Mouse (Mus musculus): Measurements from ENCODE around the gene Sbp.
"Not testable (repeated sequence)": the region's sequence is repeated elsewhere in the genome, so short reads cannot be mapped to it uniquely, and the experiment has no call there.

Sbp gene

DNA sequence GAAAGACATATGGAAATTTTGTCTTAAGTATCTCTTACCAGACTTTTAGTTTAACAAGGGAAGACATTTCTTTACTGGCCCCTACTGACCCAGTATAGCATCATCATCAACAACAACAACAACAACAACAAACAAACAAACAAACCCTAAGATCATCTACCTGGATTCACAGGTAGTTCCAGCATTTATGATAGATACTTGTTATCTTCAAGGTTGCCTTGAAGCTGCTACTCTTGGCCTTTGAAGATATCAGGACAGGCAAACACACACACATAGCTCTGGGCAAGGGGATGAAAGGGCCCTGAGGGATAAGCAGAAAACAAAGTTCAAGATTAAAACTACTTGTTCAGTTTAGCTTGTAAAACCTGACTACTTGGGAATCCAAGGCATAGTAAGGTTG lies at the start of gene Sbp:
Sbp (plus strand) TSS at position 301 of the 400 bp plus-strand sequence.
- DNase-seq: no peak

- DNase-seq: not testable (repeated sequence)
Observed at GRCm38 (mm10) chr17:23917158-23917557, 24.3 kb upstream of the Sbp start, which contains the start of gene Dcpp3. Gene Dcpp3, plus strand, starts transcription at chr17:23917458.

GRCm38 (mm10) chr17:23924531-23925007 lies 16.9 kb upstream of the Sbp start:
- peak; percentile 85 for DNase-seq

- DNase-seq: peak; percentile 23 to 26
Observed at GRCm38 (mm10) chr17:23925090-23925493, 16.4 kb upstream of the Sbp start.

DNA sequence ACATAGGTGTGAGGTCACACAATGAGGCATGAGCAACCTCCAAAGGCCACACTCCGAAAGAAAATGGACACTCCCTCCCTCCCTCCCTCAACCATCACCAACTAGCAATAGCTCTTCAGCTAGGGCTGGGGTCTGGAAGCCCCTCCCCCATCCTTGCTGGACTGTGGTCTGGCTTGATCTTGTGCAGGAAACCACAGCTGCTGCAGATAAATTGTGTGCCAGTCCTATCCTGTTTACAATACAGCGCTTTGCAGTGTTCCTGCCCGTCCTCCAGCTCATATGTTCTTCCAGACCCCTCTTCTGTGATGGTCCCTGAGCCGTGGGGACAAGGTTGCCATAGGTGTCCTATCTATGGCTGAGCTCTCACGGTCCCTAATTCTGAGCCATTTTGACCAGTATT lies 10.3 kb upstream of the Sbp start:
- no peak for DNase-seq

DNA sequence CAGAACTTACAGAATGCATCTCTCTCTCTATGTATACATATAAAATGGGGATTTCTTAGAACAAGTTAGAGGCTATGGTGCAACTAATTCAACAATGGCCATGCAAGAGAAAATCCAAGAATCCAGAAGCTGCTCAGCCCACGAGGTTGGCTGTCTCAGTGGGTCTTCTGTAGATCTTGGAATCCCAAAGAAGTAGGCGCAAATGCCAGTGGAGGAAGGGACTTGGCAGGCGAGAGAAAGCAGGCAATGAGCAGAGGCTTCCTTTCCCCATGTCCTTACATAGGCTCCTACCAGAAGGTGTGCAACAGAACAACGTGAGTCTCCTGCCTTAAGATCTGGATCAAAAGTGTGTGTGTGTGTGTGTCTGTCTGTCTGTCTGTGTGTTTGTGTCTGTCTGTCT lies 6.0 kb downstream of the Sbp start:
- DNase-seq: not testable (repeated sequence)

- no peak for DNase-seq
Observed at GRCm38 (mm10) chr17:23949068-23949467, 7.6 kb downstream of the Sbp start.

DNA sequence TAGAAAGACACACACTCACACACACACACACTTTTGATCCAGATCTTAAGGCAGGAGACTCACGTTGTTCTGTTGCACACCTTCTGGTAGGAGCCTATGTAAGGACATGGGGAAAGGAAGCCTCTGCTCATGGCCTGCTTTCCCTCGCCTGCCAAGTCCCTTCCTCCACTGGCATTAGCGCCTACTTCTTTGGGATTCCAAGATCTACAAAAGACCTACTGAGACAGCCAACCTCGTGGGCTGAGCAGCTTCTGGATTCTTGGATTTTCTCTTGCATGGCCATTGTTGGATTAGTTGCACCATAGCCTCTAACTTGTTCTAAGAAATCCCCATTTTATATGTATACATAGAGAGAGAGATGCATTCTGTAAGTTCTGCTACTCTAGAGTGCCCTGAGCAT lies 9.4 kb downstream of the Sbp start:
- not testable (repeated sequence) for DNase-seq

- no peak for DNase-seq
Observed at GRCm38 (mm10) chr17:23955174-23955573, 13.7 kb downstream of the Sbp start, which contains the start of gene Sbpl. Gene Sbpl, minus strand, starts transcription at chr17:23955274.

DNA sequence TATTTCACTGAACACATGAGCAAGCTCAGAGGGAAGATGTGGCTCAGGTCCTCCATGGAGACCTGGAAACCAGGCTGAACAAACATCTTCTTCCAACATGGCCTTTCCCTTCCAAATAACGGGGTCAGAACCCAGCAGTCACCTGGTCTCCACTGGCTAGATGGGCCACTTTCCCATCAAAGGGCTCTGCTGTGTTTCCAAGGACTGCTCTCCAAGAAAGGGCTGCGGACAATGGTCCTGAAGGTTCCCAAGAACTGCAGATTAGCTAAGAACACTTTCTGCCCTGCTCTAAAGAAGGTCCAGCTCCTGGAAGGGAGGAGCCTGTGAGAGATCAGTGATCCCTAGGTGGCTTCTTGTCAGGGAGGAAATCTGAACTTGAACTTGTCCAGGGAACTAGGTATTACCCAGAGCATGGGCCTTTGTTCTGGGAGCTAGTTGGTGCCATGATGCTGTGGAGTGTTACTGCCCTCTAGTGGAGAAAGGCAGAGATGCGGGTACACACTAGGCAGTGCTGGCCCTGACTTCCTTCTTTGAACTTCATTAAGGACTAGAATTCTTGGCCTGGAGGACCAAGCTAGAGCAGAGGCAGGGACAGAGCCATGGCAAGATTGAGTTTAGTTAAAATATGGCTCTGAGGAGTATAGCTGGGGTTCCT lies 18.7 kb downstream of the Sbp start:
- DNase-seq: peak; percentile 78 to 79

GRCm38 (mm10) chr17:23961573-23962122 lies 20.2 kb downstream of the Sbp start:
- no peak for DNase-seq

- no peak for DNase-seq
Observed at GRCm38 (mm10) chr17:23965805-23966425, 24.4 kb downstream of the Sbp start.

DNA sequence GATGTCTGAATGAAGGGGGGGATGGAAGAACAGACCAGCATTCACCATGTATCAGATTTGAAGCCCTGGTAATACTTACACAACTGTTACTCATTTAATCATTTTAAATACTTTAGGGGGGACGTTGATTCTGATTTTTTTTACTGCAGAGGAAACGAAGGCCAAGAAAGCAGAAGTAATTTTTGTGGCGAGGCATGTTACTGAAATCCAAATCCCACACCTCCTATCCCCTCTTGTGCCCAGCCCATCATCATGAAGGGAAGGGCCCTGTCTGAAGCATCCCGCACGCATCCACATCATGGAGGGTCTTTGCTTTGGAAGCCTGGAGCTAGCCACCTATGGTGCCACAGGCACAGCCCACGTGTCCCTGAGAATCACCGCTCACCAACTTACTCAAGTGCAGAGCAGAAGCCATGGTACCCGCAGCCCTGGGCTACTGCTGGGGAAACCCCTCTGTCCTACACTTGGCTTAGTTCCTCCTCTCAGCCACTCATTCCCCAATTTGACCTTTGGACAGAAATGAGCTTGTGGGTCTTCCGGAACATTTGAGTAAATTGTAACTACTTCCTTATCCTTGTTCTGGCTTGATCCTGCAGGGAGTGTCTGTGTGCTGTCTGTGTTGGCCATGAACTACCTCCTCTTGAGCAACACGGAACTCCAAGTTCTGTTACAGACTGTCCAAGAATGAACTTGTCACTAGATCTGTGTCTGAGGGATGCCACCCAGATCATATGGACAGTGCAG lies 25.4 kb downstream of the Sbp start:
- DNase-seq: peak; percentile 19 to 21

DNA sequence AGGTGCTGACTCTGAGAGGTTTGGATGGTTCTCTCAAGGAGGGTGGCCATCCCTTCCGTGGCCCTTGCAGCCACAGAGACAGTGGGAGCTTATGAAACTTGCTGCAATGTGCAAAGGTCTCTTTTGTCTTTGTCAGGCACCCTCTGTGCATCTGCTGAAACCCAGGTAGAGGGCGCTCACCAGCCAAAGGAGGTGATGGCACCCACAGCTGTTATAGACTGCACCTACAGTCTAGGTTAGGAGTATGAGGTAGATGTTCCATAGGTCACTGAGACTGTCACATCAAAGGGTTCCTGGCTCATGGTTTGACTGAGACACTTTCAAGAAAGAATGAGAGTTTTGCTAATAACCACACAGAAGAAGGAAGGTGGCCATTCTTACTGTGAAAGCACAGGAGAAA lies 27.3 kb downstream of the Sbp start:
- DNase-seq: no peak

DNA sequence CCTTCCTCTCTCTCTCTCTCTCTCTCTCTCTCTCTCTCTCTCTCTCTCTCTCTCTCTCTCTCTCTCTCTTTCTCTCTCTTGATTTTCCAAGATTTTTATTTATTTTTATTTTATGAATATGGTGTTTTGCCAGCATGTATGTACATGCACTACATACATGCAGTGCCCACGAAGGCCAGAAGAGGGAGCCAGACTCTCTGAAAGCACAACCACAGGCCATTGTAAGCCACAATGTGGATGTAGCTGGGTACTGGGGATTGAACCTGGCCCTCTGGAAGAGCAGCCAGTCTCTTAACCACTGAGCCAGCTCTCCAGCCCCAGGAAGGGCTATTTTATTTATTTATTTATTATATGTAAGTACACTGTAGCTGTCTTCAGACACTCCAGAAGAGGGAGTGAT lies 27.8 kb downstream of the Sbp start:
- DNase-seq: peak; percentile 71 to 76

DNA sequence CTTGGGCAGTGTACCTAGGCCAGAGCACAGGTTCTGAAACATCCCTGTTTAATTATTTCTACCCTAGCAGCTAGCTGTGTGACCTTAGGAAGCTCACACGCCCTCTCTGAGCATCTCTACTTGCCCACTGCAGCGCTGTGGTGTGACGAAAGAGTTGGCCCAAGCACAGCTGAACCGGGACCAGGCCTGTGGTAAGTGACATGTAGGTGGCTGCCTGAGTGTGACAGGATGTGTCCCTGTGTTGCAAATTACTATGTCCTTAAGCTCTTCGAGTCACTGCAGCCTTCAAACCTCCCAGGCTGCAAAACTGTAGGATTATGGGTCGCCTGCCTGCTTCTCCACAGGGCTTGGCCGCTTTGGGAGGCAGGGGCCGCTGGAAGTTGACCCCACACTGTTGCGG lies 29.8 kb downstream of the Sbp start:
- DNase-seq: no peak

GRCm38 (mm10) chr17:23976665-23977064 lies 35.2 kb downstream of the Sbp start:
- no peak for DNase-seq

DNA sequence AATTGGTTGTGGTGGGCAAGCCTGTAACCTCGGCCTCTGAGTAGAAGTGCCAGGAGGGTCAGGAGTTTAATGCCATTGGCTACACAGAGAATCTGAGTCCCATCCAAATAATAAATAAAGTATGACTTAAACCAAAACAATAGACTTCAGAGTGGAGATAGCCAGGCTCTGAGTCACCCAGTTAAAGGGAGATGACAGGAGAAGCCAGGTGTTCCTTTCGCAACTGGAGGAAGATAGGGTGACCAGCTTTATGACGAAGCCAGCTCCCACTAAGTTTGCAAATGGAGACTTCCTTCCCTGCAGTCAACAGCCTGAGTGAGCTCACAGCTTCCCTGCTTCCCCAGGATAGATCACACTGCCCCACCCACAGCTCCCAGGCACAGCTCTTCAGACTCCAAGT lies 38.0 kb downstream of the Sbp start:
- no peak for DNase-seq

DNA sequence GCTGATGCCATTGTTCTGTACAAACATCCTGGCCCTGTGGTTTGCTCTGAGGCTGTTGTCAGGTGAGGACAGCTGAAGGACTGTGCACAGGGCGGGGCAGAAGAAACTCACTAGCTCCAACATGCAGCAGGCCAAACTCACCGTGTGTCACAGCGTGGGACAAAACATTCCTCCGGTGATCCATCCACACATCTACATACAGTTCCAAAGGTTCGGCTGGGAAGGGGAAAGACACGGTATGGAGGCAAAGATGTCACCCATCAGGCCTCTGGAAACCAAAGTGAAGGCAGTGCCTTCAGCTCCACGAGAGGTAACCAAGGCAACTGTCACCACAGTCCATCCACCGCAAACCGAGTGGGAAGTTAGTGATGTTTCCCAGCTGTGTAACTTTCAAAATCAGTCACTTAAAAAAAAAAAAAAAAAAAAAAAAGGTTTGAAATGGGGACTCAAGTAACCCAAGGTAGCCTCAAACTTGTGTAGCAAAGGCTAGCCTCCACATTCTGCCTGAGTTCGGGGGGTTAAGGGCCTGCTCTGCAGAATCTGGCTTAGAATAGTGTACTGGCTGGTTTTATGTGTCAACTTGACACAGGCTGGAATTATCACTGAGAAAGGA lies 38.9 kb downstream of the Sbp start, which contains the start of gene Prss30:
Prss30 (minus strand) TSS at position 270 of the 613 bp plus-strand sequence.
- no peak for DNase-seq

GRCm38 (mm10) chr17:23982912-23983311 lies 41.4 kb downstream of the Sbp start:
- no peak for DNase-seq

DNA sequence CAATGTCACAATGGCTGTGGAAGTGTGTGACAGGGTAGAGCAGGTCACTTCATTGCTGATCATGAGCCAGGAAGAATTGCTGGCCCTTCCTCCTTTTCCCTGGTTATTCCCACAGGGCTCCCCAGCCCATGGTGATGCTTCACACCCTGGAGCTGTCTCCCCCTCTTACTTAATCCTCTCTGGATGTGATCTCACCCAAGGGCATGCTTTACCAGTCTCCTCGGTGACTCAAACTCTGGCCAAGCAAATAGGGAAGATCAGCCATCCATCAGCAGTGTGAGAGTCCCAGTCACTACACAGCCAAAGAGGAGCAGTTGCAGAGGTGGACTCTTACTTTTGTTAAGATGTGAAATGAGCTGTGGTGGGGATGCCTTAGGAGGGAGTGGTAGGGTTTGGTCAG lies 43.5 kb downstream of the Sbp start:
- no peak for DNase-seq

GRCm38 (mm10) chr17:23989802-23990201 lies 48.3 kb downstream of the Sbp start:
- no peak for DNase-seq

Data from B cell, adult 2 months (primary cell).